Mouse (Mus musculus) erythroblast, embryonic 14.5 days (primary cell): ENCODE measurements at regions not wholly inside any gene's neighbourhood (a gene's known extent, or its start where the extent isn't known, plus 50 kb on each side); places are given as distances from the start of the nearest gene placed in this dataset.

ENCODE experiments used
- GATA1 ChIP-seq: IDR thresholded peaks from 2 replicates; pipeline ENCODE4 v1.6.1; 2012; ENCODE audit warnings: low read length, inconsistent platforms, mixed read lengths
- TAL1 ChIP-seq: IDR thresholded peaks from 3 replicates; pipeline ENCODE4 v1.6.1; 2012; ENCODE audit warnings: low read length, inconsistent platforms, mixed read lengths

DNA sequence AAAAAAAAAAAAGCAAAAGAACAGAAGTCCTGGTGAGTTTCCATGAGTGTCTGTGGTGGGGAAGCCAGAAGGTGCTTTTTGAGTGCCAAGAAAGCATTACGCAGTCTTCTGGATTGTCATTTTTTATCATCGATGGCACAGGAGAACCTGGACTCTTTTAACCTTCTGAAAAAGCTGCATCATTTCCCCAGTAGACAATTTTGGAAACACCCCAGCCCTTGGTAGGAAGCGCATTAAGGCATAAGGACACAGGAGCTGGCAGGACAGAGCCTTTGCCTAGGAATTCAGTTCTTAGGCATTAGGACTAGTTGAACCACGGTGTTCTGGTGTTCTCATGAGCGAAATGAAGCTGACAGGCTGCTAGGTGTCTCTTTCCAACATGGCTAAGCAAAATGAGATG is 875.1 kb upstream of the Car8 start:
- TF ChIP-seq GATA1 = no peak
- TF ChIP-seq TAL1 = no peak
